In the genomic region with DNA sequence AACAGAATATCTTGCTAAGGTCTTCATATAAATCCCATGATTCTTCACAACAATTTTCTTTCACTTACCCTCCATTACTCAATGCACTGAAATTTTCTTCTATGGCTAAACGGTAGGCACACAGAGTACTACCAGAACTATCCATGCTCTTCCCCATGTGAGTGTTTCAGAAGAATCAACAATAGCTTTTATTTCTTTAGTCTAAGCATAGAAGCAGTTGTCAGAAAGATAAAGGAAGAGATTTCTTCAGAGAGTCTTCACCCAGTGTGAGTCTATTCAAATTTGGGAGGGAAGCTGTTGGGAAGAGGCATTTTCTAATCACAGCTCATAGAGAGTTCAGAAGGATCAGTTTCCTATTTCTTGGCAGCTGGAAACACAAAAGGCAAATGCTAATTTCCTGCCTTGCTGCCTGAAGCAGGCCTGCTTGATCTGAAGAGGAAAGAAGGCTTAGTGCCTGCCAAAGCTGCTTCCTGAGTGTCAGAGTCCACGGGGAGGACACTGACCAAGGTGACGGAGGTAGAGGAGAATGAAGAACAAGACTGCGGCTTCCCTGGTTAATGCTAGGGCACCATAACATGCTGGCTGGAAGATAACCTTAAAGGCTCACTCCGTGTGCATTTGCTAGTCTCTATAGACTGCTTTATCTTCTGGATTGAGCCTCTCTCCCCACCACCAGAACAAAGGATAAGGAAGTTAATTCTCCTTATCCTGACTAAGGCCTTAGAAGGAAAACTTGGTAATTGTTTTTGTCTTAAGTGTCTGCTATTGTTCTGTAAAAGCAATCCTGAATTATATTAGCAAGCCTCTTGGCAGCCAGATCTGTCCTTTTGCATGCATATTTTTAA, we compare ENCODE assay signal across 8 mouse cellular contexts.
DNase-seq lines count a peak whose midpoint lies in the region; ATAC-seq and TF ChIP-seq lines count a peak whose summit lies in the region.

No protein-coding gene starts in this region.

- no peaks in the 10 kb centered on the region for H3K4me1 ChIP-seq in intestine, embryonic 16.5 days (ENCODE audit: control insufficient read depth, insufficient read depth, low read length)
- H3K4me1 ChIP-seq in intestine, postnatal 0 days (replicated peaks; ENCODE audit: control insufficient read depth, insufficient read depth, low read length) = no peaks in the 10 kb centered on the region; the same call in 1 of the 2 replicates
- peaks cover 6% of the 10 kb centered on the region; the same call in 1 of the 2 replicates for H3K4me1 ChIP-seq in embryonic facial prominence, embryonic 14.5 days (ENCODE audit: control insufficient read depth, insufficient read depth, low read length)
- H3K4me1 ChIP-seq in hindbrain, embryonic 14.5 days (replicated peaks; ENCODE audit: control insufficient read depth, insufficient read depth, low read length) = no peaks in the 10 kb centered on the region
- peaks cover 28% of the 10 kb centered on the region for H3K4me1 ChIP-seq in midbrain, embryonic 10.5 days

- H3K27ac ChIP-seq in intestine, embryonic 16.5 days (ENCODE audit: low read length) = no peak overlapping the region
- no peak overlapping the region for H3K27ac ChIP-seq in intestine, postnatal 0 days (ENCODE audit: low read depth, low read length)
- H3K27ac ChIP-seq in embryonic facial prominence, embryonic 14.5 days (replicated peaks; ENCODE audit: low read depth, low read length) = no peak overlapping the region
- H3K27ac ChIP-seq in hindbrain, embryonic 14.5 days = peak overlapping the region; percentile 5; the same call in 1 of the 2 replicates
- H3K27ac ChIP-seq in midbrain, embryonic 10.5 days (replicated peaks) = peak overlapping the region; percentile 78

- WGBS in intestine, embryonic 16.5 days = 42% methylated on average over 5 of the region's 5 CpGs
- WGBS in intestine, postnatal 0 days = 41% methylated on average over 5 of the region's 5 CpGs
- WGBS in embryonic facial prominence, embryonic 14.5 days = 22% methylated on average over 5 of the region's 5 CpGs
- 4% methylated on average over 5 of the region's 5 CpGs for WGBS in hindbrain, embryonic 14.5 days
- 7% methylated on average over 5 of the region's 5 CpGs for WGBS in midbrain, embryonic 10.5 days

- H3K4me3 ChIP-seq in intestine, embryonic 16.5 days (ENCODE audit: low read length) = no peak overlapping the region
- no peak overlapping the region for H3K4me3 ChIP-seq in intestine, postnatal 0 days (ENCODE audit: low read depth, low read length)
- no peak overlapping the region for H3K4me3 ChIP-seq in embryonic facial prominence, embryonic 14.5 days (ENCODE audit: low read depth, low read length)
- no peak overlapping the region for H3K4me3 ChIP-seq in hindbrain, embryonic 14.5 days (replicated peaks; ENCODE audit: low read length)
- H3K4me3 ChIP-seq in midbrain, embryonic 10.5 days = no peak overlapping the region

- H3K4me2 ChIP-seq in intestine, embryonic 16.5 days (ENCODE audit: low read depth, low read length) = no peak overlapping the region
- no peak overlapping the region for H3K4me2 ChIP-seq in intestine, postnatal 0 days (replicated peaks; ENCODE audit: low read depth)
- H3K4me2 ChIP-seq in embryonic facial prominence, embryonic 14.5 days (ENCODE audit: low read depth, low read length) = no peak overlapping the region; the same call in 1 of the 2 replicates
- no peak overlapping the region for H3K4me2 ChIP-seq in hindbrain, embryonic 14.5 days (replicated peaks)

- H3K9me3 ChIP-seq in intestine, embryonic 16.5 days (ENCODE audit: control insufficient read depth, low read length) = no peaks in the 10 kb centered on the region
- no peaks in the 10 kb centered on the region for H3K9me3 ChIP-seq in intestine, postnatal 0 days (ENCODE audit: control insufficient read depth)
- H3K9me3 ChIP-seq in embryonic facial prominence, embryonic 14.5 days (ENCODE audit: control insufficient read depth, low read length) = no peaks in the 10 kb centered on the region
- no peaks in the 10 kb centered on the region for H3K9me3 ChIP-seq in hindbrain, embryonic 14.5 days (ENCODE audit: control insufficient read depth, low read length)
- no peaks in the 10 kb centered on the region for H3K9me3 ChIP-seq in midbrain, embryonic 10.5 days (replicated peaks)

- no peaks in the 10 kb centered on the region for H3K27me3 ChIP-seq in intestine, embryonic 16.5 days (replicated peaks; ENCODE audit: control insufficient read depth, insufficient read depth, low read length)
- H3K27me3 ChIP-seq in intestine, postnatal 0 days (replicated peaks; ENCODE audit: control insufficient read depth, insufficient read depth, low read length) = no peaks in the 10 kb centered on the region
- no peaks in the 10 kb centered on the region for H3K27me3 ChIP-seq in embryonic facial prominence, embryonic 14.5 days (replicated peaks; ENCODE audit: control insufficient read depth, insufficient read depth, low read length)
- H3K27me3 ChIP-seq in hindbrain, embryonic 14.5 days (ENCODE audit: control insufficient read depth, insufficient read depth, low read length) = no peaks in the 10 kb centered on the region
- no peaks in the 10 kb centered on the region for H3K27me3 ChIP-seq in midbrain, embryonic 10.5 days (ENCODE audit: low read depth, poor library complexity, severe bottlenecking)

- 0 out of 2 replicates have a peak, but pooled peaks have one; percentile 33 for ATAC-seq in intestine, embryonic 16.5 days
- ATAC-seq in intestine, postnatal 0 days = no peak
- peak; percentile 68 for ATAC-seq in embryonic facial prominence, embryonic 14.5 days (ENCODE audit: low read depth)
- ATAC-seq in hindbrain, embryonic 14.5 days (ENCODE audit: low FRiP score) = peak; percentile 31; the same call in 1 of the 2 replicates

- no peaks in the 10 kb centered on the region for H3K36me3 ChIP-seq in intestine, embryonic 16.5 days (ENCODE audit: control insufficient read depth, insufficient read depth, low read length)
- H3K36me3 ChIP-seq in intestine, postnatal 0 days (ENCODE audit: control insufficient read depth, insufficient read depth) = no peaks in the 10 kb centered on the region
- no peaks in the 10 kb centered on the region for H3K36me3 ChIP-seq in embryonic facial prominence, embryonic 14.5 days (ENCODE audit: control insufficient read depth, insufficient read depth, low read length)
- no peaks in the 10 kb centered on the region for H3K36me3 ChIP-seq in hindbrain, embryonic 14.5 days (replicated peaks; ENCODE audit: control insufficient read depth, insufficient read depth)
- H3K36me3 ChIP-seq in midbrain, embryonic 10.5 days = no peaks in the 10 kb centered on the region

- no peak overlapping the region for H3K9ac ChIP-seq in intestine, embryonic 16.5 days (ENCODE audit: low read depth, low read length)
- H3K9ac ChIP-seq in intestine, postnatal 0 days (ENCODE audit: low read depth, low read length) = no peak overlapping the region
- H3K9ac ChIP-seq in embryonic facial prominence, embryonic 14.5 days (ENCODE audit: low read depth, low read length) = no peak overlapping the region
- no peak overlapping the region for H3K9ac ChIP-seq in hindbrain, embryonic 14.5 days

- DNase-seq in embryonic facial prominence, embryonic 14.5 days (ENCODE audit: low spot score) = peak; percentile 80
- DNase-seq in hindbrain, embryonic 14.5 days (ENCODE audit: low spot score) = no peak
- DNase-seq in midbrain, embryonic 10.5 days (ENCODE audit: low spot score) = peak; percentile 36
- DNase-seq in frontal cortex, postnatal 36 days (ENCODE audit: low spot score in 2 of 2) = no peak
- no peak for DNase-seq in right cerebral cortex, postnatal 25 days
- DNase-seq in urinary bladder, adult 2 months (ENCODE audit: low spot score) = no peak

- TF ChIP-seq CTCF in intestine, postnatal 0 days (IDR thresholded peaks at IDR 0.05; ENCODE audit: low read depth) = no peak

Comparison
In these comparisons a context has a peak if more than half of its experiments do, and no peak if none do; other contexts are left out.
1. H3K27ac ChIP-seq: peak in hindbrain, embryonic 14.5 days (single experiment) and midbrain, embryonic 10.5 days (single experiment); none in intestine, embryonic 16.5 days (single experiment), intestine, postnatal 0 days (single experiment) and embryonic facial prominence, embryonic 14.5 days (single experiment).
2. DNase-seq: peak in embryonic facial prominence, embryonic 14.5 days (single experiment) and midbrain, embryonic 10.5 days (single experiment); none in hindbrain, embryonic 14.5 days (single experiment), frontal cortex, postnatal 36 days (0 of 2), right cerebral cortex, postnatal 25 days (single experiment) and urinary bladder, adult 2 months (single experiment).